Mouse (Mus musculus): Measurements from ENCODE around the gene Abca4. TPM values are rescaled to one million over a fixed set of nuclear protein-coding genes. Genes with fewer than 3 reads are reported as not detected.
A peak's percentile ranks its signal among the peaks of the same experiment; 100 is the strongest.

Gene Abca4
- polyA plus RNA-seq, 1 experiment, result 5.0 TPM

GRCm38 (mm10) chr3:122027776-122028175, 16.5 kb upstream of the Abca4 start:
- no peak for DNase-seq (ENCODE audit: low read depth)
- TF ChIP-seq POLR2A (IDR thresholded peaks at IDR 0.05; ENCODE audit: borderline replicate concordance, extremely low read depth, insufficient read depth, insufficient read length, poor library complexity, severe bottlenecking), result no peak
- no peak for TF ChIP-seq CTCF (IDR thresholded peaks at IDR 0.05; ENCODE audit: borderline replicate concordance, extremely low read depth, insufficient read depth, insufficient read length)

GRCm38 (mm10) chr3:122033248-122033837, 10.9 kb upstream of the Abca4 start:
- TF ChIP-seq CTCF (IDR thresholded peaks at IDR 0.05; ENCODE audit: borderline replicate concordance, extremely low read depth, insufficient read depth, insufficient read length) (no peak), POLR2A (IDR thresholded peaks at IDR 0.05; ENCODE audit: borderline replicate concordance, extremely low read depth, insufficient read depth, insufficient read length, poor library complexity, severe bottlenecking) (no peak)
- DNase-seq (ENCODE audit: low read depth), result peak; percentile 18

DNA sequence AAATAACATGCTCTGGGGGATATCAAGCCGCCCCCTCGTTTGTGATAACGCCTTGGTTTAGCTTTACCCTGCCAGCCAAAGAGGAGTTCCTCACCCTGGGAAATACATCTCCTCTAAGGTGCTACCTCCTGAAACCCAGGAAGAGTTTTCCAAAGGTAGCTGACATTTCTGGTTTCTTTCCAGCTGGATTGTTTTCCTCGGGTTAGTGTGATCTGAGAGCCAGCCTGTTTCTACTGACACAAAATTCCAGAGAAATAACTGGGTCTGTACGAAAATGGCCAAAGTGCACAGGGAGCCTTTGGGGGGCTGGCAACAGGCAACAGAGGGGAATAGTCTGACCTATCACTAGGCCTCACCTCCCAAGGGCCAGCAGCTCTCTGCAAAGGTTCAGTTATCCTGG, 10.0 kb upstream of the Abca4 start:
- TF ChIP-seq POLR2A (IDR thresholded peaks at IDR 0.05; ENCODE audit: borderline replicate concordance, extremely low read depth, insufficient read depth, insufficient read length, poor library complexity, severe bottlenecking), result no peak
- TF ChIP-seq CTCF (IDR thresholded peaks at IDR 0.05; ENCODE audit: borderline replicate concordance, extremely low read depth, insufficient read depth, insufficient read length), result no peak
- DNase-seq (ENCODE audit: low read depth), result no peak

- TF ChIP-seq POLR2A (IDR thresholded peaks at IDR 0.05; ENCODE audit: borderline replicate concordance, extremely low read depth, insufficient read depth, insufficient read length, poor library complexity, severe bottlenecking), result no peak
- no peak for TF ChIP-seq CTCF (IDR thresholded peaks at IDR 0.05; ENCODE audit: borderline replicate concordance, extremely low read depth, insufficient read depth, insufficient read length)
These were observed 9.2 kb upstream of the Abca4 start for GRCm38 (mm10) chr3:122035092-122035491.

DNA sequence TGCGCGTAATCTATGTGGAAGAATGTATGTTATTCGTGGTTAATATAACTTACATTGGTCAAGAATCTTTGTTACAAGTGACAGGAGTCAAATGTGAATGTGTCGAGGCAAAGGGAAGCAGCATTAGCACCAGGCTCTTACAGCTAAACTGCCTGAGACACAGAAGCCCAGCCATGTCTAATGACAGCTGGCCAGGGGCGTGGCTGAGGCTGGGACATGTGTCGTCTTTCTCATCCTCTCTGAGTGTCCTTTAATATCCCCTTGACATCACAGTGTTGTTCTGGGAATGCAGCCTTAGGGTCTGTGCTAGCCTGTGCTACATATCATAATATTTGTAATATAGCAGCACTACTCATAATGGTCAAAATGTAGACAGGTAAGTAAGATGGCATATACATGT, 3.7 kb upstream of the Abca4 start:
- TF ChIP-seq POLR2A (IDR thresholded peaks at IDR 0.05; ENCODE audit: borderline replicate concordance, extremely low read depth, insufficient read depth, insufficient read length, poor library complexity, severe bottlenecking) (no peak), CTCF (IDR thresholded peaks at IDR 0.05; ENCODE audit: borderline replicate concordance, extremely low read depth, insufficient read depth, insufficient read length) (no peak)
- DNase-seq (ENCODE audit: low read depth), result no peak

More at GRCm38 (mm10) chr3:122035092-122035491, 9.2 kb upstream of the Abca4 start:
- no peak for DNase-seq (ENCODE audit: low read depth)

DNA sequence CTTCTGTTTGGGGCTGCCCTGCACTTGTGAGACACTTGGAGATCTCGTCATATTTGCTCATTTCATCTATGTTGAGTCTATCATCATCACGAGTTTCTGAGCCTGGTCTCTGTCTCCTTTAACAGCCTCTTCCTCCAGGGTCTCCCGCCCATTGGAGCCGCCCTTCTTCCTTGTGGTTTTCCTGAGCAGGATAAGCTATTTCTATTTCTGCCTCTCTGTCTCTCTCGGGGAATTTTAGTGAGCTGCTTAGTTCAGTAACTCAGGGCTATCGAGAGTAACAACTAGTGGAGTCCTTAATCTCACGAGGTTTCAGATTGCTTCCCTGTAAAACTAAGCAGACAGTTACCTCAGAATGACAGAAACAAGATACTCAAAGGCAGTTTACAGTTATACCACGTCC, 1.1 kb upstream of the Abca4 start:
- no peak for TF ChIP-seq CTCF (IDR thresholded peaks at IDR 0.05; ENCODE audit: borderline replicate concordance, extremely low read depth, insufficient read depth, insufficient read length)
- no peak for TF ChIP-seq POLR2A (IDR thresholded peaks at IDR 0.05; ENCODE audit: borderline replicate concordance, extremely low read depth, insufficient read depth, insufficient read length, poor library complexity, severe bottlenecking)
- peak; percentile 18 for DNase-seq (ENCODE audit: low read depth)

DNA sequence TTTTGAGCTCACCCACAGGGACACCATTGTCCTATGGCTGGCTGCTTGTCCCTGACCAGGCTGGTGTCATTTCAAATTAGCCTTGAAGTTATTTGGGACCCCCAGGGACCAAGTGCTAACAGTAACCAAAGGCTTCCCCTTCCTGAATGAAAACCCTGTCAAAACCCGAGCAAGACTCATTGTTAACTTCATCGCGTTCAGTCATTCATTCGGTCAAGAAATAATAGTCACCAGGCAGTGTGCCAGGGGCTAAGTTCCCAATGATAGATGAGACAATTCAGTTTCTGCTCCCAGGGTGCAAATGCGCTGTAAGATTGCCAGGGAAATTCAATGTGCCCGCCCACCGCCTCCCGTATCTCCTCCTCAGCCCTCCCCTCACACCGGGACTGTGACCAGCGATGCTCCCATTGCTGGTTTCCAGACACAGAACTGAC, 2.0 kb downstream of the Abca4 start:
- DNase-seq (ENCODE audit: low read depth), result peak; percentile 97
- no peak for TF ChIP-seq POLR2A (IDR thresholded peaks at IDR 0.05; ENCODE audit: borderline replicate concordance, extremely low read depth, insufficient read depth, insufficient read length, poor library complexity, severe bottlenecking)
- no peak for TF ChIP-seq CTCF (IDR thresholded peaks at IDR 0.05; ENCODE audit: borderline replicate concordance, extremely low read depth, insufficient read depth, insufficient read length)

- DNase-seq (ENCODE audit: low read depth), result peak; percentile 18
- no peak for TF ChIP-seq POLR2A (IDR thresholded peaks at IDR 0.05; ENCODE audit: borderline replicate concordance, extremely low read depth, insufficient read depth, insufficient read length, poor library complexity, severe bottlenecking)
- no peak for TF ChIP-seq CTCF (IDR thresholded peaks at IDR 0.05; ENCODE audit: borderline replicate concordance, extremely low read depth, insufficient read depth, insufficient read length)
These were observed 3.2 kb downstream of the Abca4 start for GRCm38 (mm10) chr3:122047402-122047801.

DNA sequence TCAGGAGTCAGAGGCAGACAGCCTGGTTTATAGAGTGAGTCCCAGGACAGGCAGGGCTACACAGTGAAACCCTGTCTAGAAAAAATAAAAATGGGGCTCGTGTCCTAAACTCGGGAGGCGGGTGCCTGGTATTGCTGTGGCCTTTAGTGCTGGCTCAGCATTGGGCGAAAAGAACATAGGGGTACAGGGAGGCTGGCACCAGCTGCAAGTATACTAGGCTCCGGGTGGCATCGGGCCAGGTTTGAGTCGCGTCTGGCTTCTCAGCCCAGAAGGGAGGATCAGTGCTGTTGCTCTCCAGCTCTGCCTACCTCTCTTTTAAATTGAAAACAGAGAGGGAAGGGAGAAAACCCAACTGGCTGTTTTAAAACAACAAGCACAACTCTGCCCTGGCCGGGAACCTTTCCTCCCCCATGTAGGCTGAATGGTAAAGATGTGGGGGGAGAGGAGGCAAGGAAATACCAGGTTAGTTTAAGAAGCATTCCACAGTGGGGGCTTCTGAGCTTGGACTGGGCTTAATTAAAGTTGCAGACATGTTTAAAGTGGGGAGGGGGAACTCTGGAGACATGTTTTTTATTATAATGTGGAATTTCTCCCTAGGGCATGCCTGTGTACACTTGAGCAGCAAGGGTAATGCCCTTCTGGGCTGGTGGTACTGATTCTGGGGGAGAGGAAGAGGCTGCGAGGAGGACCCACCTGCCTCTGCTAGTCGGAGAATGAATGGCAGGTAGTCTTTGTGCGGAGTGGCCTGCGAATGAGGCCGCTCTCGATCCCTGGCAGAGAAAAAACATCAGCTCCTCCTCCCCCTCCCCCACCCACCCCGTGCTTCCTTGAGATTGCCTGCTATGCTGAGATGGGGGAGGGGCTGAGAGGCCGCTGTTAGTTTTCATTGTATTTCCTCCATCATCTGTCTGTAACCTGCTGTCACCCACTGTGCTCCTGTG, 3.9 kb downstream of the Abca4 start:
- peak; percentile 90 for DNase-seq (ENCODE audit: low read depth)

DNA sequence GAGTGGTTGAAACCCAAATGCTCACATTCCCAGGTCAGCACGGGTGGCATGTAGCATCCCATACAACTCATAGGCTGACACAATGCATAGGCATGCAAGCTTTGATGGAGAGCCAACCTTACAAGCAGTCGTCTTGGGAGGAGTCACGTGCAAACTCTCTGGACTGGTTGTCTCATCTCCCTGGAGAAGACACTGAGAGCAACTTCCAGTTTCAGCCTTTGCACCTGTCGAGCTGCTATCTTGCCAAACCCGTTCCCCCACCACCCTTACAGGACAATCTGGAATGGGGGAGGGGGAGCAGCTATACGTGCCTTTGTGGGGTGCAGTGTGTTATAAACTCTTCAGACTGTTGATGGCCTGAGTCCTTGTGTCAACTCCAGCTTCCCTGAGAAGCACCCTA, 4.9 kb downstream of the Abca4 start:
- no peak for DNase-seq (ENCODE audit: low read depth)
- TF ChIP-seq CTCF (IDR thresholded peaks at IDR 0.05; ENCODE audit: borderline replicate concordance, extremely low read depth, insufficient read depth, insufficient read length), result no peak
- TF ChIP-seq POLR2A (IDR thresholded peaks at IDR 0.05; ENCODE audit: borderline replicate concordance, extremely low read depth, insufficient read depth, insufficient read length, poor library complexity, severe bottlenecking), result no peak

More for the DNA sequence above, 3.9 kb downstream of the Abca4 start:
- TF ChIP-seq CTCF (IDR thresholded peaks at IDR 0.05; ENCODE audit: borderline replicate concordance, extremely low read depth, insufficient read depth, insufficient read length) (no peak), POLR2A (IDR thresholded peaks at IDR 0.05; ENCODE audit: borderline replicate concordance, extremely low read depth, insufficient read depth, insufficient read length, poor library complexity, severe bottlenecking) (no peak)

DNA sequence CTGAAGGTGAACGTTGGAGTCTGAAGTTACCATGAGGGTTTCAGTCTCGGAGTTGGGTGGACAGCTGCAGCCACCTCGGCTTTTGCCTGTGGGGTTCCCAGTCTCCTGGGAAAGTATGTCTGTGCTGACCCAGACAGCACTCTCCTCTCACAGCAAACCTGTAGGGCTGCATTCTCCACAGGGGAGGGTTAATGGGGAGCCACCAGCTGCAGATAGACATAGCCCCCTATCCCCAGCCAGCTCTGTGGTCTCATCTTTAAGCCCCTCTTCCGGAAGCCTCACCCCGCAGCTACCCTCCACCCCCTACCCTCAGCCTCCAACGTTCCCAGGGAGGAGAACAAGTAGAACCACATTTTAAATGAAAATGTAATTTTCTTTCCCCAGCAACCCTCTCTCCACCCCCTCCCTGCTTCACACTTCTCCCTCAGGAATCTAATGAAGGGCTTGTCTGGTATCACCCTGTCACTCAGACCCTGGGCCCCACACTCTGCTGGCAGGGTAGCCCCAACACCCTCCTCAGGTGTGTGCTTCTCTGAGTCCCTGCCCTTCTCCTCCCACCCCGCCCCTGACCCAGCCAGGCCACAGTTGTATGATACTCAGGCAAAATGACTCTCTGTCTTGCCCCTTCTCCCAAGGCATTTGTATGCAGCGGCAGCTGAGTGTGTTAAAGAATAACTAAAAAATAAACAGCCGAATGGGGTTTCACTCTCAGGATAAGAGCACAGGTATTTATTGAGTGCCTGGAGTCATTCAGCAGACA, 14.4 kb downstream of the Abca4 start:
- TF ChIP-seq POLR2A (IDR thresholded peaks at IDR 0.05; ENCODE audit: borderline replicate concordance, extremely low read depth, insufficient read depth, insufficient read length, poor library complexity, severe bottlenecking) (no peak), CTCF (IDR thresholded peaks at IDR 0.05; ENCODE audit: borderline replicate concordance, extremely low read depth, insufficient read depth, insufficient read length) (no peak)
- DNase-seq (ENCODE audit: low read depth), result no peak

Measured in brain, embryonic 14.5 days (tissue).